Mouse (Mus musculus): ENCODE measurements around the gene Dip2b.

DNA sequence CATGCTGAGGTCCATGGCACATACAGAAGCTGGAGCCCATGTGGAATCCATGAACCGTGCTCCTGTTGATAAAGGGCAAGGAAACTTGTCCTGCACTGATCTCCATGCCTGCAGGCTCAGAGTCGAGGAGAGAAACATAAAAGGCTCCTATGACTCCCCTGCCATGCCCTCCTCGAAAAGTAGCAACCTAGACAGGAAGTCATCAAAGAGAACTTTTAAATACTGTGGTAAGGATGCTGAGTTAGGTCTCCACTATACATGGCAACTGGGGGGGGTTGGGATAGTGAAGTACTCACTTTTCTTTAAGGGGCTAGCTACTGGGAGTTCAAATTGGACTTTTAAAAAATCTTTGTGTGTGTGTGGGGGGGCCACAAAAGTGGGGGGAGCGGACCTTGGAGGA, 102.0 kb downstream of the Dip2b start:
- TF ChIP-seq CTCF (IDR thresholded peaks at IDR 0.05; ENCODE audit: low read depth, low read length) (no peak), POLR2A (IDR thresholded peaks at IDR 0.05; ENCODE audit: extremely low read depth, insufficient read depth, low read length) (no peak)
